Mouse (Mus musculus) testis, postnatal 10 days (tissue): ENCODE results near the gene Capn11.

Experiments used
- DNase-seq: peaks from one replicate; pipeline ENCODE4 v3.0.0; 2021; ENCODE audit warnings: low spot score

Capn11 gene

DNA sequence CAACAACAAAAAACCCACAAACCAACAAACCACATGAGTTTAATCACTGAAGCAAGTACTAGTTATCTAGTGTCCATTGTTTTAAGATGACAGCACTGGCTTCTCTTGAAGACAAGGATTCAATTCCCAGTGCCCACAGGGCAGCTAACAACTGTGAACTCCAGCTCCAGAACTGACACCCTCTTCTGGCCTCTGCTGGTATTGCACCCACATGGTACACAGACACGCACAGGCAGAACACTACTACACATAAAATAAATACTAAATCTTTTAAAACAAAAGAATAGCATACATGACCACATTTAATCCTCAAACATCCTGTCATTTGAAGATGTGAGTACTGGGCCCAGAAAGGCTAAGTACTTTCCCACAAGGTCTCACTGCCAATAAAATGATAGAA, 22.5 kb upstream of the Capn11 start:
- DNase-seq = no peak

- DNase-seq = no peak
Measured at GRCm38 (mm10) chr17:45680391-45680980, 21.4 kb upstream of the Capn11 start.

GRCm38 (mm10) chr17:45678106-45678505, 19.0 kb upstream of the Capn11 start:
- DNase-seq = peak; percentile 93

- DNase-seq = no peak
Measured at GRCm38 (mm10) chr17:45672598-45672997, 13.5 kb upstream of the Capn11 start.

DNA sequence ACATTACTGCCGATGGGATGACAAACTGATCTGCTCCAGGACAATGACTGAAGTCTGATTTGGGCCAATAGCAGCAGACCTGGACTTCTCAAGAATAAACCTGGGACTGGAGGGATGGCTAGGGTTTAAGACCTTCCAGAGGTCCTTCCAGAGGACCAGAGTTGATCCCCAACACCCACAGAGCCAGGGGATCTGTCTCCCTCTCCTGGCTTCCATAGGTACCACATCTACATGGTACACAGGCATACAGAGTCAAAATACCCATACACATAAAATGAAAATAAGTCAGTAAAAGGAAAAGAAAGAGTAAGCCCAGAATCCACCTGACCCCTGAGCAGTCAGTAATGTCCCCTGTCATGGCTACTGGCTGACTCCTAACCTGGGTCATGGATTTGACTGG, 12.7 kb upstream of the Capn11 start:
- DNase-seq = no peak

- DNase-seq = no peak
Measured at GRCm38 (mm10) chr17:45667986-45668385, 8.9 kb upstream of the Capn11 start.

DNA sequence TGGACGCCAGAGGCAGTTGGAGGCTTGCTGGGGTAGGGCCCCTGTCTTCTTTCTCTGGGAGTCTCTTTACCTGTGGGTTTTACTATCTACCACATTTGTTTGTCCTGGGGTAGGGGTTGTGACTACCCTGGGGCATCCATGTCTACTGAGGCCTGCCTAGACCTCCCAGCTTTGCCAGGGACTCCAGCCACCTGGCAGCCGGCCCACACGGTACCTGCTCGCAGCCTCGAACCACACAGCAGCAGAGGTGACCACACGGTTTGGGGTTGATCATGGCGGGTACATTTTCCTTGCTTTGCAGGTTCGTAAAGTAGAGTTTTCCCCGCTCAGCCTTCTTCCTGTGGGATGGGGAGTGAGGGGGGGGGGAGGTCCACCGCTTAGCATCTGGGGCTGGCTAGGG, 8.4 kb upstream of the Capn11 start:
- no peak for DNase-seq

DNA sequence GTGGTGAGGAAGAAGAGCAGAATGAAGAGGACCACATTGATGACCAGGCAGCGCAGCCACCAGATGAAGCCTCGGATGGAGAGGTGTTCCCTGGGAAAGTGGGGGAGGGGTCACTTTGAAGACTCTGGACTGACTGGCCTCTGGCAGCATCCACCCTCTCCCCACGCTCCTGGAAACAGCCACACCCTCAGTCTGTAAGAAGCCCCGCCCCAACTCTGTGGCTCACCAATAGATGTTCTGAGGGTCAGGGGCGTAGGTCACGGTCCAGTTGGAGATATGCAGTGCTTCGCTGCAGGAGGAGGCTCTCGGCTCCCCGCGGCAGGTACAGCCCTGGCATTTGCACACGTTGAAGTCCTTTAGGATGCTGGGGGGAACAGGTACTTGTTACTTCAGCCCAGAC, 7.0 kb upstream of the Capn11 start:
- no peak for DNase-seq

DNA sequence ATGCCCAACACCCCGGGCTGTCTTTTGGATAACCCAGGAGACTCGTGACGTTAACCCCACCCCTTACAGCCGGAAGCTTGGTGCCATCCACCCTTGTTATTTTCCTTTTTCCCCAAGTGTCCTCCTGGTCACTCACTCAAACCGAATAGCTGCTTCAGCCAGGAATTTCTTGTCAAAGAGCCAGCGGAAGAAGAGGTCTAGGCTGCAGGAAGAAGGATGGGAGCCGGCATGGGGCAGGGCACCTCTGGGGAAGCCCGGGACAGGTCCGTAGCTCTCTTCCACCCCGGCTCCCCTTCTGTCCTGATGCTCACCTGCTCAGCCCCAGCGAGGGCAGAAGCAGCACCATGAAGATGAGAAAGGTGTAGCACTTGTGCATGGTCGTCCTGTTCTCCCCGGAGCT, 5.5 kb upstream of the Capn11 start:
- DNase-seq = no peak

GRCm38 (mm10) chr17:45663106-45663919, 4.2 kb upstream of the Capn11 start:
- DNase-seq = peak; percentile 90

- DNase-seq = no peak
Measured at GRCm38 (mm10) chr17:45655820-45656219, 3.3 kb downstream of the Capn11 start.

DNA sequence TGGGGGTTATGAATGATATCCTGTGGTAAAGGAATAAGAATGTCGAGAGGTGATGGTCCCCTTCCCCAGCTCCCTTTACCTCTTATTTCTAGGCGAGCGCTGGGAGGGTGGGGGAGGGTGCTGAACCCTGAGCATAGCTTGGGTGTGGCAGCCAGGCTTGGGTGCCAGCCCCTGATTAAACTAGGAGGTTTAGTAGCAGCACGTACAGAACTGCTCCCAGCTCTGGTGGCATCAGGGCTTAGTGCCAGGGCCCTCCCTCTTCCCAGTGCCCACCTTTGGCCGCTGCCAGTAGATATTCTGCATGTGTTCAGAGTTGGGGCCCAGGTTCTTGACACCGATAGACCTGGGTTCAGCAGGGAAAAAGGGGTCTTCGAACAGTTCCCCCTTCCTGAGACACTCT, 5.9 kb downstream of the Capn11 start:
- DNase-seq = no peak

DNA sequence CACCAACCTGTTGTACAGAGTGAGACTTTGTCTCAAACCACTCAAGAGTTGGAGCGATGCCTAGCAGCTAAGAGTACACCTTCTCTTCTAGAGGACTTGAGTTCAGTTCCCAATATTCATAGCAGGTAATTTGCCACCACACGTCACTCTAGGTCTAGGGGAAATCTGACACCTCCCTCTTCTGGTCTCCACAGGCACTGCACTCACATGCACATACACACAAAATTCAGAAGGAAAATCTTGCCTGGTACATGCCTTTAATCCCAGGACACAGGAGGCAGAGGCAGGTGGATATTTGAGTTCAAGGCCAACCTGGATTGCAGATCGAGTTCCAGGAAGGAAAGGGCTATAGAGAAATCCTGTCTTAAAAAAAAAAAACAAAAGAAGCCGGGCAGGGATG, 14.9 kb downstream of the Capn11 start:
- no peak for DNase-seq

DNA sequence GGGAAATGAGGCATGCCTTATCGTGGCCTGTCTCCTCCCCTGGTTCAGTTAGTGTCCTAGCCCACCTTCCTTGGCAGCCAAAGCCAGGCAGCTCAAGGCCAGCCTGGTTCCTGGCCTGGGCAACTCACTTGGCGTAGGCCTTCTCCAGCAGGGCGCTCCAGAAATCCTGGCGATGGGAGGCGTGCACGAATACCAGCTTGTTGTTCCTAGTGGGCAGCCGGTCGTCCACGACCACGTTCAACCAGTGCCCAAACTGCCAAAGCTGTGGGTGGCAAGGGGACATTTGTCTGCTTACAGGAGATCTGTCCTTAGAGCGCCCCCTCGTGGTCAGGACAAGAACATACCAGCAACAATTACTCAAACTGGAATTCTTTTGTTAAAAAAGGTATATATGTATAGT, 16.4 kb downstream of the Capn11 start:
- DNase-seq = peak; percentile 91

GRCm38 (mm10) chr17:45641981-45642380, 17.1 kb downstream of the Capn11 start:
- no peak for DNase-seq

DNA sequence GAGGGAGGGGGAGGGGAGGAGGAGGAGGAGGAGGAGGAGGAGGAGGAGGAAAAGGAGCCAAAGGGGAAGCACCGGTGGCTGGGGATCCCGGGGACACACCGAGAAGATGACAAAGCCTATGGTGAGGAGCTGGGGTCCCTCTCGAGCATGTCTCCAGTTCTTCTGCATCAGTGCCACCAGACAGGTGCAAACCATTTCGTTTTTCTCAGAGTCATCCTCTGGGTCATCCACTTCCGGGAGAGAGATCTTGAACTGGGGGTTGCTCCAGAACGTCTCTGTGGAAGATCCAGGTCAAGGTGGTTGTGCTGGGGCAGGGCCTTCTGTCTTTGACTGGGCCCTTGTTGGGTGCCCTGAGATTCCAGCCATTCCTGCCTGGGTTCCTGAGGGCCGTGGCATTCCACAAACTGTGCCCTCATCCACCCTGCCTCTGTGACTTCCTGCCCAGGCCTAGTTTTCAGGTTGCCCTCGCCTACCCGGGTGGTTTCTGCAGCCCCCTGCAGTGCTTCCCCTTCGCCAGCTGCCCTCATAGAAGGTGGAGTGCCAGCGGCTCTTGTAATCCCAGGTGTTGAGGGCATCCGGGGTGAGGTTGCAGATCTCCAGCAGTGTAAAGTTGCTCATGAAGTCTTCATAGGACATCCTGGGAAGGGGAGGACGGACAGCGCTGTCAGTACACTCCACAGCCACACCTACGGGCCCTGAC, 20.4 kb downstream of the Capn11 start:
- DNase-seq = no peak

- no peak for DNase-seq
Measured at GRCm38 (mm10) chr17:45634033-45634432, 25.1 kb downstream of the Capn11 start.

DNA sequence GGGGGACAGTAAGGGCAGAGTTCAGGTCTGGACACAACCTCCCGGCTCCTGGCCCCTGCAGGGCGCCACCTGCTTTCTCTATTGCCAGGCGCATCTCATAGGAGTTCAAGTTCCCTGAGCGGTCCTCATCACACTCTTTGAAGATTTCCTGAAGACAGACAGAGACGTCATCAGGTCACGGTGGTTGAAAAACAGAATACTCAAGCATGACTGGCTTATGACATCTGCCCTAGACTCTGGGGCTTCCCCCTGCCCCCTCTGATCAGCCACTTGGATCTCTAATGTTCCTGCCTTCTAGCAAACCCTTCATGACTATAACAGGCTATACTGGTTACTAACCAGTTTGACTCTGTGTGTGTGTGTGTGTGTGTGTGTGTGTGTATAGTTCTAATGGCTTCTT, 27.2 kb downstream of the Capn11 start:
- no peak for DNase-seq

DNA sequence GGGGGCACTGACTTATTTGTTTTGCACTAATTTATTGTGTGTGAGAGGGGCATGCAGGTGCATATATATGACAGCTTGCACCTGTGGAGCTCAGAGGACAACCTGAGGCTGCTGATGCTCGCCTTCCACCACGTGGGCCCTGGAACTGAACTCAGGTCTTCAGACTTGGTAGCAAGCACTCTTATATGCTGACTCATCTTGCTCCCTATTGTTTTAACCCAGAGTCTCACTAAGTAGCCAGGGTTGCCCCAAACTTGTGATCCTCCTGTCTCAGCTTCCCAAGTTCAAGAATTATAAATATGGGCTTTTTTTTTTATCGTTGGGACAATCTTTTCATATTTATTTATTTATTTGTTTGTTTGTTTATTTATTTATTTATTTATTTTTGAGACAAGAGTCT, 28.1 kb downstream of the Capn11 start:
- DNase-seq = no peak

DNA sequence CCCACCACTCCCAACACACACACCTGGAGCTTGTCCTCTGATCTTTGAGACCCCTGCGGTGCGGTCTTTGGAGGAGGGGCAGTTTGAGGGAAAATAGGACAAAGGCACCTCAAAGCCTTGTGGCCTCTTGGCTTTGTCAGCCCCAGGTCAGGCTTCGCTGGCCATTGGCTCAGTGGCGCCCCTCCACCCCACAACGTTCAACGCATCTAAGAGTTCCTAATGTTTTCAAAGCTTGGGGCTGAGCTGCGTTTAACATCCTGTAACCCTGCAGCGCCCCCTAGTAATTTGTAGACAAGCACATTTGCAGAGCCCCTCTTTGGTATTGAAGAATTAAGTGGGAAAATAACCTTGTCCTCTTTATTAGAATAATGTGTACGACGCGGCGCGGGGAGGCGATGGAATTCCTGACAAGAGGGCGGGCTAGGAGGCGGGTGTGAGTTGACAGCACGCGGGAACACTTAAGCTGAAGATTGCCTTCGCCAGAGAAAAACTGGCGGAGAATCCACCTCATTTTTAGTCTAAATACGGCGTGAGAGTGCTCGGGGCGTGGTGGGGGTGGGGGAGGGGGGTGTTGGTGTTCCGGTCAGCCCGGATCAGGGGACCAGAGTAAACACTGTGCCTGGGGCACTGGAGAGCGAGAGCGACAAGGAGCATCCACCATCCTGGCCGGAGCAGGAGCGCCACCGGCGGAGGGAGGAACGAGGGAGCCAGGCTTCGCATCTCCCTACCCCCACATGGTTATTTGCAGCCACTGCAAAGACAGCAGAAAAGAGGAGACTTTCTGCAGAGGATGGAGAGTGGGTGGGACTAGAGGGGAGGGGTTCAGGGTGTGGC, 29.0 kb downstream of the Capn11 start:
- peak; percentile 81 for DNase-seq

DNA sequence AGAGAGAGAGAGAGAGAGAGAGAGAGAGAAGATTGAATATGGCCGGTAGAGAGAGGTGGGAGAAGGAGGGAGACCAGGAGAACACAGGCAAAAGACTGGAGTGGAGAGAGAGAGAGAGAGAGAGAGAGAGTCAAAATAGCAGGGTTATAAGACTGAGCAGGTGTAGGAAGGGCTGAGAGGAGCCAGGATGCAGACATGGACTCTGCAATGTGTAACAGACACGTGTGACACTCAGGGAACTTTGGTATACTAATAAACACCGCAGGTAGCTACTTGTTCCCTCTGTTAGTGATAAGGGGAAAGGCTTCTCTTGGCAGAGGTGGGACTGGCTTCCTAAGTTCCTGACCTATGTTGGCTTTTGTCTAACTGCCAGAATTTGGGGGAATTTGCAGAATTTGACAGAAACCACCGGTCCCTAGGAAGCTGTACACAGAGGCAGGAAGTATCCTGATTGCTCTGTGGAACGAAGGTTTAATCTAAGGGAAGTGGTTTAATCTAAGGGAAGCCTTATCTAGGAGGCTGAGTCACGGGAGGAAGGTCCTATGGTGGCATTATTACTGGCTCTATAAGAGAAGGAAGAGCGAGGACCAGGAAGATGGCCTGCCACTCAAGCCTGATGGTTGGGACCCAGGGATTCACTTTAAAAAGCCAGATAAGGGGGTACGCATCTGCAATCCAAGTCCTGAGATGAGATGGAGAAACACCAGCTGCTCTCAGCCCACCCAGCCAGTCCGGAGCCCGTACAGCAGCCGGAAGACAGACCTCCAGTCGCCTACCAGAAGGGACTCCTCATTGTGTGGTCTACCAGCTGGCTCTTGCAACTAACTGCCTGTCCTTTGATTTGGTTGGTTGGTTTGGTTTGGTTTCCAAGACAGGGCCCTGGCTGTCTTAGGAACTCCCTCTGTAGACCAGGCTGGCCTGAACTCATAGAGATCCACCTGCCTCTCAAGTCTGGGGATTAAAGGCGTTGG, 30.0 kb downstream of the Capn11 start:
- peak; percentile 53 for DNase-seq
